Mouse (Mus musculus): Measurements from ENCODE around the gene Zfp575.

The Zfp575 gene

DNA sequence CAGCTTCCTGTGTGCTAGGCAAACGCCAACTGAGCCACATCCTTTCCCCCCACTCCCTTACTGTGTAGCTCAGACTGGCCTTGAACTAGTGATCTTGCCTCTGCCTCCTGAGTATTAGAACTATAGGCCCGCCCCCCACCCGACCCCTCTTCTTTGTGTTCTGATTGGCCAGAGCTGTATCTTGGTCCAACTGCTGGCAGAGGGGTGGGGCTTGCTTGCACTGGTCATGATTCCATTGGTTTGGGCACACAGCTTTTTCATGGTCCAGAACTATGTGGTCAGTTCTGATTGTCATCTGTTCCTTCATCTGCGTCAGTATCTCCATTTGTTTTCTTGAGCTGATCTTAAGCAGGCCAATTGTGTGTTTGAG is 23.6 kb downstream of the Zfp575 start:
- DNase-seq (ENCODE audit: low spot score in 2 of 2) = no peak

- DNase-seq (ENCODE audit: low spot score in 2 of 2) = no peak
Observed at GRCm38 (mm10) chr7:24563191-24563836, 24.1 kb downstream of the Zfp575 start.

DNA sequence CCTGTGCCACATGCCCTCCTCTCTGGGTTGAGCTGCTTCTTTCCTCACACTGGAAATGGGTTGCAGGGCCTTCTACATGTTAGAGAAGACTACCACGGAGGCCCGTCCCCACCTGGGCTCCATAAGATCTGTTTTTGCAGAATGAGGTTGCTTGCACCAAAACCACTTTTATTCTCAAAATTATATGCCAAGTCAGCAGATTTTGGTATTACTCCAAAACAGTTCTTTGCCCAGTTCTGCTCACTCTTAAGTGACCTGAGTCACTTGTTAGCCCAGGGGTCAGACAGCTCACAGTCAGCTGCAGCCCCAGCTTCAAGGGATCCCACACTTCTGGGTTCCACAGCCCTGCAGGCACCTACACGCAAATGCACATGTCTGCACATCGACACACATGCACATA is 26.0 kb downstream of the Zfp575 start:
- no peak for DNase-seq (ENCODE audit: low spot score in 2 of 2)

- DNase-seq (ENCODE audit: low spot score in 2 of 2) = no peak
Observed at GRCm38 (mm10) chr7:24555786-24556185, 31.7 kb downstream of the Zfp575 start.

DNA sequence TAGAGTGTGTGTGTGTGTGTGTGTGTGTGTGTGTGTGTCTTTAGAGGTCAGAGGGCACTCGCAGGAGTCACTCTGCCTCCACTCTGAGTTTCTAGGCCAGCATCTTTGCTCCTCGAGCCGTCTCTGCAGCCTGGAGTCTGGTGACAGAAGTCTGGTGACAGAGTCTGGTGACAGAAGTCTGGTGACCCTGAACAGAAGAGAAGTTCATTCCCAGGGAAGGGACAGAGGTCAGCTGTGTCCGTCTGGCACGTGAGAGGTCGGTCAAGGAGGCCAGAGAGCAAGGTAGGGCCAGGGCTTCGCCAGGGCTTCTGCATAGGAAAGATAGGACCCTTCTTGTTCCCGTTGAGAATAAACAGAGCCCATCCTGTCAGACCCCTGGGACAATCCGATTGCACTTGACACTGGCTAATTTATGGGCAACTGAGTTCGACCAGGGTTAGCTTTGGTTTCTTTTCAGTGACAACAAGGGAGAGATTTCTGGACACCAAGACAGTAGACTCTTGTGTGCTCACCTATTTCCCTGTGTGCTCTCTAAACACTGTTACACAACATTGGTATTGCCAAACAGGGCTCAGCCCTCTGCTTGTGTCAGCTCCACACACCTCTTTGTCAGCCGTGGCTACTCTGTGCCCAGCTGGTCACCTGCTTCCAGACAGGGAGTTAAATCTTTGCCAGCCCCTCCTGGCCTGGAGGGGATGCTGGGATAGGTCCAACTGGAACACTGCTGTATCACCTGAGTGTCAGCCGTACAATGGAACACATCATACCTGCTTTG is 35.3 kb downstream of the Zfp575 start:
- DNase-seq (ENCODE audit: low spot score in 2 of 2) = no peak

DNA sequence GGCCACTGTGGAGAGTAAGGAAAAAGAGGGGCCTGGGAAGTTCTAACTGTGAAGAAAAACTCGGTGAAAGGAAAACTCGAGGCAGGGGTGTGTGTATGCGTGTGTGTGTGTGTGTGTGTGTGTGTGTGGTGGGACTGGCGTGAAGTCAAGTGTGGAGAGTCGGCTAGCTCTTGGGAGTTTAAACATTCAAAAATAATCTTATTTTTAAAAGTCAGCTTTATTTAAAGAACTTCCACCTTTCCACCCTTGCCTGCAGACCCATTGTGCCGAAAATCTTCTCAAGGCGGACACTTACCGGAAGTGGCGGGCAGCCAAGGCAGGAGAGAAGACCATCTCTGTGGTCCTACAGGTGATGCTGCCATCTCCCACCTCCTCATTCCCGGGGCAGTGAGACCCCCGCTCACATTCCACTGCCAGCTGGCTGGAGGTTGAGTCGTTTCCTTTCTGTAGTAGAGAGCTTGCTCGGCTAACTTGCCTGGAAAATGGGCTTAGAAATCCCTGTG is 39.9 kb downstream of the Zfp575 start:
- DNase-seq (ENCODE audit: low spot score in 2 of 2) = no peak

DNA sequence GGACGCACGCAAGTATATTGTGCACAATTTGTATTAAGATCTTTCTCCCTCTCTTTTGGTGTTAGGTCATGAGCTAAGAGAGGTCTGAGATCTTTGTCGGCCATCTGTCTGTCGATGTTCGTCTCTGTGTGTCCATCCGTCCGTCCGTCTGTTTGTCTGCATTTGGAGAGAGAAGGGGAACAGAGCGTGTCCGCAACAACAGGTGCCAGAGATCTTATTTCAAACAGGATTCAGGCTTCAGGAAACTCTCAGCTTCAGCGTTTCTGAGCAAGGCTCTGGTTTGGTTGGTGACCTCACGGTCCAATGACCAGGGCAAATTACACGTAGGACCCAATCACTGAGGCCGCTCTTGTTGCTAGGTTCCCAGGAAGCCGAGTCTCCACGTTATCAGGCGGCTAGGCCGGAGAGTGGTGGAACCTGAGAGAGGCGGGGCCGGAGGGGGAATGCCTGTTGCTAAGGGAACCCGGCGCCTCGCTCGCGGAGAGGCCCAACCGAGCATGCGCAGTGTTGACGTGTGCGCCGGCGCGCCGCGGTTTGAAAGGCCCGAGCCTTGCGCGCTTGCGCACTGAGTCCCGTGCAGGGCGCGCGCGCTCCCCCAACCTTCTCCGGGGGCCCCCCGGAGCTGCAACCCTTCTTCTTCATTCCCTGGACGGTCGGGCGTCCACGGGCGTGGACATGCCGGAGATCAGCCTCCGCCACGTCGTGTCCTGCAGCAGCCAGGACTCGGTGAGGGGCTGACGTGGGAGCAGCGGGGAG is 40.6 kb downstream of the Zfp575 start:
- DNase-seq (ENCODE audit: low spot score in 2 of 2) = peak; percentile 100

GRCm38 (mm10) chr7:24546068-24546614 is 41.3 kb downstream of the Zfp575 start, which contains the start of the genes Pinlyp and Xrcc1:
Gene Pinlyp (minus strand): TSS chr7:24546118.
Gene Xrcc1 (plus strand): TSS chr7:24546289.
- no peak for DNase-seq (ENCODE audit: low spot score in 2 of 2)

- DNase-seq (ENCODE audit: low spot score in 2 of 2) = no peak
Observed at GRCm38 (mm10) chr7:24544506-24544905, 42.9 kb downstream of the Zfp575 start.

GRCm38 (mm10) chr7:24539686-24540085 is 47.8 kb downstream of the Zfp575 start:
- no peak for DNase-seq (ENCODE audit: low spot score in 2 of 2)

- no peak for DNase-seq (ENCODE audit: low spot score in 2 of 2)
Observed at GRCm38 (mm10) chr7:24538701-24539100, 48.7 kb downstream of the Zfp575 start.

DNA sequence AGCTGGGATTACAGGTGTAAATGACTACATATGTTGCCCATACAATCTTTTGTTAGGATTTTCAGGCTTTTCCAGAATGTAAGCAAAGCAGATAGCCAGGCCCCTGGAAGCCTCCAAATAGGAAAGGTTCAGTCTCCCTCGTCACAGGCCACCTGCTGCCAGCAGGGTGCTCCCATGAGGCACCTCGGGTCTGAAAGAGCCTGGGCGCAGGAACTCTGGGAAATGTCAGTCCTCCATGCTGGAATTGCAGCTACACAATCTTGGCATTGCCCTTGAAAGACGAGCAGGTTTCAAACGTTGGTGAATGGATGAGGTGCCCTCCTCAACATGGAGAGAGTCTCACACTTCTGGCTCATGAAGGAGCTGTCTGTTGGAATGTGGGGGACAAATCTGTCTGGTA is 49.3 kb downstream of the Zfp575 start:
- peak; percentile 64 to 71 for DNase-seq (ENCODE audit: low spot score in 2 of 2)

DNA sequence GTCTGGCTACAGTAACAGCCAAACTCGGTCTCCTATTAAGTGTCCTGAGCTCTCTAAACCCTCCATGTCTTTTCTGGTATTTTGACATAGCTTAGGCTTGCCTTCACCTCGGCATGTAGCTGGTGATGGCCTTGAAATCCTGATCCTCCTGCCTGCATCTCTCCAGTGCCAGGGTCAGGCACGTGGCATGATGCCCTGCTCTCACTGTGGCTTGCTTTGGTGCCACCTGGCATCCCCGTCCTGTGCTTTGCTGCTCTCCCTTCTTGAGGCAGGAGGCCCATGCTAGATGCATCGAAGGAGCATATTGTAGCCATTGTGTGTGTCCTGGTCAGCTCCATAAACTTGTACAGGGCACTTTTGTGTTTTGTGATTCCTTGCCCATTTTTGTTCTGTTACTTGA is 49.9 kb downstream of the Zfp575 start:
- no peak for DNase-seq (ENCODE audit: low spot score in 2 of 2)

DNA sequence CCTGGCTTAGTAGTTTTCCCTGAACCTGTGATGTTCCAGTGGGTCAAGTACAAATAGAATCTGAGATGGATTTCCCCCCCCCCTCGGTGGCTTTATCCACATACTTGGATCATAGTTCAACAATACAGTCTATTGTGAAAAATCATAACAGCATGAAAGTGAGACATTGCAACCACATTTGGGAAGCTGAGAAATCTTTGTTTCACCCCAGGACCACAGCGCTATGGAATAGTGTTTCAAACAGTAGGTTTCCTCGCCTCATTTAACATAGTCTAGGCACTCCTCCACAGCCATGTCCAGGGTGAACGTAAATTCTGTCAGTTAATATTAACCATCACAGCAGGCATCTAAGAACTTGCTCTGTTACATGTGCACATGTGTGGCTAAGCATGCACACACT is 50.4 kb downstream of the Zfp575 start:
- no peak for DNase-seq (ENCODE audit: low spot score in 2 of 2)

GRCm38 (mm10) chr7:24534301-24534700 is 53.1 kb downstream of the Zfp575 start:
- peak; percentile 40 to 50 for DNase-seq (ENCODE audit: low spot score in 2 of 2)
